Mouse (Mus musculus): ENCODE data around the gene Ccdc18. TPM values are rescaled to one million over a fixed set of nuclear protein-coding genes. Genes with fewer than 3 reads are reported as not detected.

Gene Ccdc18
- total and polyA plus RNA-seq, 3 experiments, result 2.3 to 3.0 TPM; not detected in 1

GRCm38 (mm10) chr5:108269063-108269810 is 136.6 kb downstream of the Ccdc18 start:
- Histone ChIP-seq H3K9me3 (replicated peaks; ENCODE audit: insufficient read depth, low read length) (no peaks in the 10 kb centered on the region), H3K36me3 (ENCODE audit: control insufficient read depth in 1 of 2, insufficient read depth in 2 of 2, low read length in 2 of 2) (peaks cover 0 to 28% of the 10 kb centered on the region in 2 experiments; a peak in 3 of 4 replicates), H3K27ac (ENCODE audit: control insufficient read depth, low read depth, low read length) (peak overlapping the region; percentile 85), H3K4me1 (ENCODE audit: control insufficient read depth in 1 of 2, insufficient read depth in 2 of 2, low read length in 2 of 2) (peaks cover 7 to 12% of the 10 kb centered on the region in 2 experiments), H3K27me3 (ENCODE audit: control insufficient read depth in 1 of 2, insufficient read depth in 2 of 2, low read length in 2 of 2) (no peaks in the 10 kb centered on the region), H3K9ac (ENCODE audit: control insufficient read depth, low read depth, low read length, poor library complexity, severe bottlenecking) (peak overlapping the region; percentile 99), H3K4me3 (ENCODE audit: control insufficient read depth in 1 of 2, insufficient read depth in 1 of 2, low read depth in 2 of 2, low read length in 2 of 2) (peak overlapping the region; percentile 98 to 100), H3K79me2 (ENCODE audit: control insufficient read depth, insufficient read depth, low read length, poor library complexity) (peaks cover 45% of the 10 kb centered on the region)
- TF ChIP-seq UBTF (IDR thresholded peaks at IDR 0.05; ENCODE audit: borderline replicate concordance, insufficient read depth, low read depth, low read length) (0 out of 2 replicates have a peak, but pooled peaks have one; percentile 63), ZMIZ1 (IDR thresholded peaks at IDR 0.05; ENCODE audit: low read depth, low read length) (no peak), TBP (IDR thresholded peaks at IDR 0.05; ENCODE audit: low read depth, low read length) (0 out of 2 replicates have a peak, but pooled peaks have one; percentile 17), MAX (IDR thresholded peaks at IDR 0.05; ENCODE audit: low read length) (peak; percentile 19; the same call in 1 of the 2 replicates), CHD1 (IDR thresholded peaks at IDR 0.05; ENCODE audit: low read depth, low read length) (0 out of 2 replicates have a peak, but pooled peaks have one; percentile 35), MAZ (IDR thresholded peaks at IDR 0.05; ENCODE audit: low read depth, low read length) (no peak), ZKSCAN1 (IDR thresholded peaks at IDR 0.05; ENCODE audit: low read depth, low read length) (no peak)
- peak; percentile 60 for DNase-seq (ENCODE audit: low read depth, low spot score)

GRCm38 (mm10) chr5:108269811-108270151 is 137.1 kb downstream of the Ccdc18 start:
- Histone ChIP-seq H3K27me3 (ENCODE audit: control insufficient read depth in 1 of 2, insufficient read depth in 2 of 2, low read length in 2 of 2) (no peaks in the 10 kb centered on the region), H3K9me3 (replicated peaks; ENCODE audit: insufficient read depth, low read length) (no peaks in the 10 kb centered on the region), H3K79me2 (ENCODE audit: control insufficient read depth, insufficient read depth, low read length, poor library complexity) (peaks cover 46% of the 10 kb centered on the region), H3K9ac (ENCODE audit: control insufficient read depth, low read depth, low read length, poor library complexity, severe bottlenecking) (peak overlapping the region; percentile 99), H3K4me1 (ENCODE audit: control insufficient read depth in 1 of 2, insufficient read depth in 2 of 2, low read length in 2 of 2) (peaks cover 10 to 12% of the 10 kb centered on the region in 2 experiments), H3K36me3 (ENCODE audit: control insufficient read depth in 1 of 2, insufficient read depth in 2 of 2, low read length in 2 of 2) (peaks cover 0 to 31% of the 10 kb centered on the region in 2 experiments; a peak in 3 of 4 replicates), H3K4me3 (ENCODE audit: control insufficient read depth in 1 of 2, insufficient read depth in 1 of 2, low read depth in 2 of 2, low read length in 2 of 2) (peak overlapping the region; percentile 98 to 100), H3K27ac (ENCODE audit: control insufficient read depth, low read depth, low read length) (peak overlapping the region; percentile 85)
- no peak for TF ChIP-seq POLR2AphosphoS5 (IDR thresholded peaks at IDR 0.05; ENCODE audit: borderline replicate concordance, low read depth, low read length)
- TF ChIP-seq USF1 (IDR thresholded peaks at IDR 0.05; ENCODE audit: low read depth, low read length), result no peak
- TF ChIP-seq ZMIZ1 (IDR thresholded peaks at IDR 0.05; ENCODE audit: low read depth, low read length), result no peak
- TF ChIP-seq ETS1 (IDR thresholded peaks at IDR 0.05; ENCODE audit: low read depth, low read length), result no peak
- TF ChIP-seq UBTF (IDR thresholded peaks at IDR 0.05; ENCODE audit: borderline replicate concordance, insufficient read depth, low read depth, low read length), result no peak
- TF ChIP-seq MAZ (IDR thresholded peaks at IDR 0.05; ENCODE audit: low read depth, low read length), result no peak
- no peak for TF ChIP-seq KAT2A (conservative IDR thresholded peaks at IDR 0.05; ENCODE audit: low read depth, low read length)
- no peak for TF ChIP-seq MYC (IDR thresholded peaks at IDR 0.05; ENCODE audit: low read depth, low read length)
- no peak for TF ChIP-seq NRF1 (IDR thresholded peaks at IDR 0.05; ENCODE audit: insufficient read depth, low read depth, low read length, poor library complexity, severe bottlenecking)
- TF ChIP-seq HCFC1 (IDR thresholded peaks at IDR 0.05; ENCODE audit: low read depth, low read length), result no peak
- no peak for TF ChIP-seq TCF12 (IDR thresholded peaks at IDR 0.05; ENCODE audit: low read depth, low read length)
- no peak for TF ChIP-seq EP300 (IDR thresholded peaks at IDR 0.05; ENCODE audit: low read depth in 1 of 2, low read length in 2 of 2)
- TF ChIP-seq SMC3 (IDR thresholded peaks at IDR 0.05; ENCODE audit: low read depth, low read length), result no peak
- TF ChIP-seq RCOR1 (IDR thresholded peaks at IDR 0.05; ENCODE audit: low read depth, low read length), result no peak
- TF ChIP-seq MEF2A (IDR thresholded peaks at IDR 0.05; ENCODE audit: extremely low read depth, insufficient replicate concordance, low read depth, low read length, poor library complexity, severe bottlenecking), result no peak
- TF ChIP-seq MAFK (IDR thresholded peaks at IDR 0.05; ENCODE audit: borderline replicate concordance, low read depth, low read length), result no peak
- TF ChIP-seq TBP (IDR thresholded peaks at IDR 0.05; ENCODE audit: low read depth, low read length), result no peak
- no peak for TF ChIP-seq ZC3H11A (IDR thresholded peaks at IDR 0.05; ENCODE audit: low read depth, low read length)
- no peak for TF ChIP-seq ZNF384 (IDR thresholded peaks at IDR 0.05; ENCODE audit: low read depth, low read length)
- DNase-seq (ENCODE audit: low read depth, low spot score), result peak; percentile 56

All from MEL (cell line).